Mouse (Mus musculus) liver, embryonic 16.5 days (tissue): ENCODE results near the gene Pou5f1. TPM values are rescaled to one million over a fixed set of nuclear protein-coding genes. Genes with fewer than 3 reads are reported as not detected.
A peak's percentile ranks its signal among the peaks of the same experiment; 100 is the strongest.
"Not testable (repeated sequence)": the region's sequence is repeated elsewhere in the genome, so short reads cannot be mapped to it uniquely, and the experiment has no call there.

Experiments
- ATAC-seq: fragments of 200-750 bp; cut with Nextera tagmentation; 2 replicates; pipeline ENCODE4 v1.8.0; 2017; ENCODE audit warnings: low read depth, mild to moderate bottlenecking, moderate number of reproducible peaks, moderate library complexity
- H3K27ac ChIP-seq: fragments of 300-500 bp; sonication (generic); 2 replicates; pipeline ENCODE4 v1.5.1; 2014; ENCODE audit warnings: mild to moderate bottlenecking, low read length
- H3K27me3 ChIP-seq: fragments of 300-500 bp; sonication (generic); 2 replicates; pipeline ENCODE4 v1.6.1; 2014; ENCODE audit warnings: low read depth, low read length, mixed read lengths; ENCODE audit not compliant: control insufficient read depth, insufficient read depth
- H3K36me3 ChIP-seq: fragments of 300-500 bp; sonication (generic); 2 replicates; pipeline ENCODE4 v1.6.1; 2014; ENCODE audit warnings: mild to moderate bottlenecking; ENCODE audit not compliant: control insufficient read depth, insufficient read depth
- H3K4me1 ChIP-seq: fragments of 300-500 bp; sonication (generic); 2 replicates; pipeline ENCODE4 v1.6.1; 2014; ENCODE audit warnings: low read depth, low read length, mixed read lengths; ENCODE audit not compliant: control insufficient read depth
- H3K4me2 ChIP-seq: fragments of 300-500 bp; sonication (generic); 2 replicates; pipeline ENCODE4 v1.6.1; 2014; ENCODE audit warnings: low read depth, low read length, mixed read lengths
- H3K4me3 ChIP-seq: fragments of 300-500 bp; sonication (generic); 2 replicates; pipeline ENCODE4 v1.5.1; 2014; ENCODE audit warnings: low read depth, mild to moderate bottlenecking, low read length
- H3K9ac ChIP-seq: fragments of 300-500 bp; sonication (generic); 2 replicates; pipeline ENCODE4 v1.6.1; 2014; ENCODE audit warnings: low read depth, low read length
- H3K9me3 ChIP-seq: fragments of 300-500 bp; sonication (generic); replicated peaks from 2 replicates; pipeline ENCODE4 v1.6.1; 2016; ENCODE audit warnings: low read length; ENCODE audit not compliant: control insufficient read depth
- WGBS: fragments of 180-500 bp; shearing (Covaris S2); extraction: QIAGEN DNeasy Blood & Tissue Kit; methylation state at CpG from one replicate; pipeline ENCODE4 v1.1.7; 2014; ENCODE audit not compliant: insufficient replicate concordance; 5-methylcytosine and 5-hydroxymethylcytosine counted together
- polyA plus RNA-seq: library from polyadenylated mRNA; unstranded; fragments of >200 nt; fragmentation: Nextera tagmentation; extraction: Ambion mirVana; gene quantifications from 2 replicates; pipeline ENCODE4 v1.2.1, GENCODE M21; 2015

Gene Pou5f1
- polyA plus RNA-seq = not detected in 2 replicates

DNA sequence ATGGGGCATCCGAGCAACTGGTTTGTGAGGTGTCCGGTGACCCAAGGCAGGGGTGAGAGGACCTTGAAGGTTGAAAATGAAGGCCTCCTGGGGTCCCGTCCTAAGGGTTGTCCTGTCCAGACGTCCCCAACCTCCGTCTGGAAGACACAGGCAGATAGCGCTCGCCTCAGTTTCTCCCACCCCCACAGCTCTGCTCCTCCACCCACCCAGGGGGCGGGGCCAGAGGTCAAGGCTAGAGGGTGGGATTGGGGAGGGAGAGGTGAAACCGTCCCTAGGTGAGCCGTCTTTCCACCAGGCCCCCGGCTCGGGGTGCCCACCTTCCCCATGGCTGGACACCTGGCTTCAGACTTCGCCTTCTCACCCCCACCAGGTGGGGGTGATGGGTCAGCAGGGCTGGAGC lies at the start of gene Pou5f1:
Gene Pou5f1 (plus strand): TSS at position 243 of the 400 bp plus-strand sequence.
- no peaks in the 10 kb centered on the region for H3K36me3 ChIP-seq
- H3K4me3 ChIP-seq = no peak within 1 kb of the TSS
- no peaks in the 10 kb centered on the region for H3K4me1 ChIP-seq
- no peak for ATAC-seq
- no peak within 1 kb of the TSS for H3K4me2 ChIP-seq
- no peak within 1 kb of the TSS for H3K27ac ChIP-seq
- H3K9me3 ChIP-seq = no peaks in the 10 kb centered on the region
- H3K9ac ChIP-seq = no peak within 1 kb of the TSS
- peaks cover 41% of the 10 kb centered on the region for H3K27me3 ChIP-seq
- WGBS = 35% methylated on average over 13 of the region's 13 CpGs

DNA sequence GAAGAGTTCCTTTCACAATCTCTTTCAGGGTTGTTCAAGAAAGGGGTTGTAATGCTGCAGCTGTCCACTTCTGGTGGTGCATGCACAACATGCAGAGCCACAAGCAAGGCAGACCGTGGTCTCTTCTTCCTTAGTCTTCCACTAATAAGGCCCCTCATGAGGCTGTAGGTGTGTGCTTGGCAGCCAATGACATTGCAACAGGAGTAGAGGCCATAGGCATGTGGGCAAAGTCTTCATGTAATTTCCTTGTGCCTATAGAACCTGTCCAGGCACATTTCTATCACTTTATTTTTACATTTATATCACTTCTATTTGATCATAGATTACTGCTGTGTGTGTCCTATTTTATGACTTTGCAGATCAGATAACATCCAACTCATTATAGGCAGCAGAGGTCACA lies 47.6 kb upstream of the Pou5f1 start:
- H3K36me3 ChIP-seq, H3K4me3 ChIP-seq, H3K4me2 ChIP-seq, H3K27ac ChIP-seq, H3K4me1 ChIP-seq, H3K27me3 ChIP-seq, H3K9ac ChIP-seq, ATAC-seq, H3K9me3 ChIP-seq: not testable (repeated sequence)
- WGBS = no CpG with 5 or more reads among the region's 1 CpGs

DNA sequence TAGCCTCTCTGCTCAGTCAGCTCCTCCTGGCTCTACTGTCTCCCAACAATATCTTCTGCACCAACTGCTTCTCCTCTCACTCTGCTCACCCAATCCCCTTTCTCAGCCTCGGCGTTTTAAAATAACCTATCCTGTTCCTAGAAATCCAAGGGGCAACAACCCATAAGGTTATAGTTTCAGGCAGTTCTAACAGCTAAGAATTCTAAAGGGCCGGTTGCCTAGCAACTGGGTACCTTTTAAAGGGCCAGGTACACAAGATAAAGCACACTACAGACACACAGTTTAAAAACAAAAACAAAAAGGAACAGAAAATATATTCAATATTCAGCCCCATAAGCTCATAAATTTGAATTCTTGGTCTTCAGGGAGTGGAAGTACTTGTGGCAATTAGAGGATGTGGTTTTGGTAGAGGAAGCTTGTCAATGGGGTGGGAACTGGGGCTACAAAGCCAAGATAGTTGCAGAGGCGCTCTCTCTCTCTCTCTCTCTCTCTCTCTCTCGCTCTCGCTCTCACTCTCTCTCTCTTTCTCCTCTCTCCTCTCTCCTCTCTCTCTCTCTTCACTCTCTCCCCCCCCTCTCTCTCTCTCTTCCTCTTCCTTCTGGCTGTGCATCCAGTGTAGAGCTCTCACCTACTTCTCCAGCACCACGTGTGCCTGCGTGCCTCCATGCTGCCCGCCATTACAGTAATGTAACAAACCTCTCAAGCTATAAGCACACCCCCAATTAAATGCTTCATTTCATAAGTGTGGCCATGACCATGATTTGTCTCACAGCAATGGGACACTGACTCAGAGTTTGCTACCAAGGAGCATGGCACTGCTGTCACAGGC lies 45.1 kb upstream of the Pou5f1 start:
- not testable (repeated sequence) for ATAC-seq, H3K27me3 ChIP-seq, H3K27ac ChIP-seq, H3K9me3 ChIP-seq, H3K9ac ChIP-seq, H3K4me2 ChIP-seq, H3K4me1 ChIP-seq, H3K36me3 ChIP-seq, H3K4me3 ChIP-seq
- WGBS = 24% methylated on average over 2 of the region's 9 CpGs

DNA sequence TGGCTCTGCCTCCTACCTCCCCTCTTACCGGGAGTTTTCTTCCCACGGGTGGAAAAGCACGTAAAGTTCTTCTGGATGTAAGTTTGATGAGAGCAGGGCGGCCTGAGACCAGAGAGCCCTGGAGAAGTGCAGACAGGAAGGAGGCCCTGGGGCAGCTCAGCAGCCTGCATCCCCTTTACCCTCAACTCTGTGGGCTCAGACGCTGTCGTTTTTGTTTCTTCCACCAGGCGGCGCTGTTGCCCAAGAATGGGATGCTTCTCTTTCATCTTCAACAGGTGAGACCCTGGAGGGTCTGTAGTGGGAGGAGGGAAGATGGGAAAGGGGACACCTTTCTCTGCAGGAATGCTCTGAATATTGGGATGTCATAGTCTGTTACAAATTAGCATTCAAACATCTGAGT lies 40.2 kb upstream of the Pou5f1 start:
- not testable (repeated sequence) for H3K9me3 ChIP-seq, ATAC-seq, H3K9ac ChIP-seq, H3K4me3 ChIP-seq, H3K27ac ChIP-seq, H3K36me3 ChIP-seq, H3K4me2 ChIP-seq, H3K4me1 ChIP-seq
- 3% methylated on average over 8 of the region's 8 CpGs for WGBS
- peaks cover 15% of the 10 kb centered on the region for H3K27me3 ChIP-seq

DNA sequence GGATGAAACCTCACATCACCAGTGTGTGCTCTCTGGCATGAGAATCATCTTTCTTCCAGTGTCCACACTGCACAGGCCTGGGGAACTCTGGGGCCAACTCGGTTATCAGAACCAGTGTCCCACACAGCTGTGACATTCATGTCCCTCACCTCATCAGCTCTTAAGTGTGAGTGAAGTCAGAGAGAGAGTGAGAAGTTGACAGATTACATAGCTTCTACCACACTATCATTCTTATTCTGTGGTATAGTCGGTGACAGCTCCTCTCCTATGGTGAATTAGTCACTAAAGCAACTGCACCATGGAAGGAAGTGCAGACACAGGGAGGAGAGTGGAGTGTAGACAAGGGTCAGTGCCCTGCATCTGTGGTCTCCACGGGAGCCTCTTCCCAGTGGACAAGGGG lies 36.9 kb upstream of the Pou5f1 start:
- not testable (repeated sequence) for H3K27ac ChIP-seq, H3K4me3 ChIP-seq, H3K9ac ChIP-seq, H3K4me2 ChIP-seq, ATAC-seq, H3K9me3 ChIP-seq, H3K4me1 ChIP-seq, H3K36me3 ChIP-seq
- WGBS = 28% methylated on average over 3 of the region's 3 CpGs
- H3K27me3 ChIP-seq = peaks cover 17% of the 10 kb centered on the region

DNA sequence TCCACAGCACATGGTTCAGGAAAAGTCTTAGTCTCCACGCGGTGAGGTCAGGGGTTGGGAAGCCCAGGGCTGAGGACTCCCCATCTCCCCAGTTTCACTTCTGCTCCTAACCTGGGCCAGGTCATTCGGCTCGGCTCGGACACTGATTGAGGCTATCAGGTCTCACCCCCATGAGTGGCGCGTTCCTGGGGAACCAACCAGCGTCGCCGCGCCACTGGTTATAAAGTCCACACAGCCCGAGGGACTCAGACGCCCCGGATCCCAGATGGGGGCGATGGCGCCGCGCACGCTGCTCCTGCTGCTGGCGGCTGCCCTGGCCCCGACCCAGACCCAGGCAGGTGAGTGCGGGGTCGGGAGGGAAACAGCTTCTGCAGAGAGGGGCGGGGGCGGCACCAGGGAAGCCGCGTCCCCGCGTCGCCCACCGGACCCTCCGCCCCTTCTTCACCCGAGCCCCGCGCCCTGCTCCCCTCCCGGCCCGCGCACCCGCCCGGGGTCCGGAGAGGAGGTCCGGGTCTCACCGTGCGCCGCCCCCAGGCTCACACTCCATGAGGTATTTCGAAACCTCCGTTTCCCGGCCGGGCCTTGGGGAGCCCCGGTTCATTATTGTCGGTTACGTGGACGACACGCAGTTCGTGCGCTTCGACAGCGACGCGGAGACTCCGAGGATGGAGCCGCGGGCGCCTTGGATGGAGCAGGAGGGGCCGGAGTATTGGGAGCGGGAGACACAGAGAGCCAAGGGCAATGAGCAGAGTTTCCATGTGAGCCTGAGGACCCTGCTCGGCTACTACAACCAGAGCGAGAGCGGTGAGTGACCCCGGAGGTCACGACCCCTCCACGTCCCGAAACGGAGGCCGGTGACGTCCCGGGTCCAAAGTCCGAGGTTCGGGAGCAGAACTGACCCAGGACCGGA lies 35.7 kb upstream of the Pou5f1 start, which contains the start of gene H2-Q10:
Gene H2-Q10 (plus strand): TSS at position 248 of the 910 bp plus-strand sequence.
- WGBS = 2% methylated on average over 71 of the region's 80 CpGs
- peaks cover 17% of the 10 kb centered on the region for H3K27me3 ChIP-seq
- peak within 1 kb of the TSS; percentile 52 for H3K4me3 ChIP-seq
- H3K4me1 ChIP-seq = no peaks in the 10 kb centered on the region
- peak within 1 kb of the TSS; percentile 73 for H3K27ac ChIP-seq
- peak within 1 kb of the TSS; percentile 31; the same call in 1 of the 2 replicates for H3K9ac ChIP-seq
- H3K36me3 ChIP-seq = no peaks in the 10 kb centered on the region
- peak; percentile 87 for ATAC-seq
- H3K9me3 ChIP-seq = no peaks in the 10 kb centered on the region
- peak within 1 kb of the TSS; percentile 36 for H3K4me2 ChIP-seq

DNA sequence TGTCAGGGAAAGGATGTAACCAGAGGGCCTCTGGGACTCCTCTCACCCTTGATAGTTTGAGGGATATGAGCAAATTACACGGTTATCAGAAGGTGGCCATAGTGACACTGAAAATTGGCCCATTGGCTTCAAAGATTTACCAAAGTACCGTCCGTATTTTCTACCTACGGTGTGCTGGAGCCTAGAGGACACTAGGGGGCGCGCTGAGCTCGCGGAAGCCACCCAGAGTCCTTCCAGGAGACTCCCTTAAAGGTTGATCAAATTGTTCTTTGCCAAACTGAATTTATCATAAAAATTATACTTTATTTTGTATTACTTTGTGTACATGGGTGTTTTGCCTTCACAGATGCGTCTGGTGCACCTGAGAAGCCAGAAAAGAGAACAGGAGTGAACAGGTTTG lies 21.8 kb upstream of the Pou5f1 start:
- no peaks in the 10 kb centered on the region for H3K9me3 ChIP-seq
- H3K4me1 ChIP-seq = no peaks in the 10 kb centered on the region
- no peak overlapping the region for H3K4me2 ChIP-seq
- no peak overlapping the region for H3K27ac ChIP-seq
- H3K4me3 ChIP-seq = no peak overlapping the region
- H3K9ac ChIP-seq = no peak overlapping the region
- no peaks in the 10 kb centered on the region for H3K36me3 ChIP-seq
- no peaks in the 10 kb centered on the region for H3K27me3 ChIP-seq
- peak; percentile 5; the same call in 1 of the 2 replicates for ATAC-seq
- 2% methylated on average over 9 of the region's 9 CpGs for WGBS

DNA sequence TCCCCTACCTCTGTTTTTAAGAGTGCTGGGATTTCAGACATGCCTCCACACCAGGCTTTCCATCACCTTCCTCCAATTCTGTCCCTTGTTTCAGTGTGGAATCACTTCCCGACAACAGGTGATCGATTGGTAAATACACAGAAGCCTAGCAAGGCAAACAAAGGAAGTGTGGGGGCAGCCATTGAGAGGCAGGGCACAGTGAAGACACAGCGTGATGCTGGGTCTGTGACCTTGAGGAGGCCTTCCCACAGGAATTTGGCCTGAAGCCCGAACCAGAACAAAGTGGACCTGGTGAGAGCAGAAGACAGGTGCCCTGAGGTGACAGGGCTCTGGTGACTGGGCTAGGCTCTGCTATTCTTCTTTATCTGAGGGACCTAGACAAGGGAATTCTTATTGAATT lies 20.1 kb upstream of the Pou5f1 start:
- Histone ChIP-seq H3K36me3 (no peaks in the 10 kb centered on the region), H3K9me3 (no peaks in the 10 kb centered on the region), H3K27me3 (no peaks in the 10 kb centered on the region), H3K4me1 (no peaks in the 10 kb centered on the region), H3K9ac (no peak overlapping the region), H3K27ac (0 out of 2 replicates have a peak overlapping the region, but pooled peaks have one; percentile 41), H3K4me3 (no peak overlapping the region), H3K4me2 (no peak overlapping the region)
- ATAC-seq = peak; percentile 76
- 27% methylated on average over 4 of the region's 4 CpGs for WGBS
